Mouse (Mus musculus): ENCODE results near the gene Tyw3.
"Not testable (repeated sequence)": the region's sequence is repeated elsewhere in the genome, so short reads cannot be mapped to it uniquely, and the experiment has no call there.

Tyw3 gene

GRCm38 (mm10) chr3:154596934-154597554 lies at the start of gene Tyw3:
Gene Tyw3 (minus strand): TSS chr3:154597104.
- DNase-seq (ENCODE audit: extremely low read depth, insufficient read length, low spot score), result peak; percentile 90

GRCm38 (mm10) chr3:154633091-154633490 lies 36.2 kb upstream of the Tyw3 start:
- no peak for DNase-seq (ENCODE audit: extremely low read depth, insufficient read length, low spot score)

- DNase-seq (ENCODE audit: extremely low read depth, insufficient read length, low spot score), result not testable (repeated sequence)
Measured at GRCm38 (mm10) chr3:154631281-154631680, 34.4 kb upstream of the Tyw3 start.

- peak; percentile 29 for DNase-seq (ENCODE audit: extremely low read depth, insufficient read length, low spot score)
Measured at GRCm38 (mm10) chr3:154628284-154628683, 31.4 kb upstream of the Tyw3 start.

GRCm38 (mm10) chr3:154616106-154616505 lies 19.2 kb upstream of the Tyw3 start:
- DNase-seq (ENCODE audit: extremely low read depth, insufficient read length, low spot score), result no peak

- no peak for DNase-seq (ENCODE audit: extremely low read depth, insufficient read length, low spot score)
Measured at GRCm38 (mm10) chr3:154615304-154615703, 18.4 kb upstream of the Tyw3 start.

GRCm38 (mm10) chr3:154614771-154615170 lies 17.9 kb upstream of the Tyw3 start:
- DNase-seq (ENCODE audit: extremely low read depth, insufficient read length, low spot score), result no peak

GRCm38 (mm10) chr3:154611888-154612287 lies 15.0 kb upstream of the Tyw3 start:
- DNase-seq (ENCODE audit: extremely low read depth, insufficient read length, low spot score), result no peak

GRCm38 (mm10) chr3:154607896-154608295 lies 11.0 kb upstream of the Tyw3 start:
- DNase-seq (ENCODE audit: extremely low read depth, insufficient read length, low spot score), result no peak

GRCm38 (mm10) chr3:154604871-154605270 lies 8.0 kb upstream of the Tyw3 start:
- no peak for DNase-seq (ENCODE audit: extremely low read depth, insufficient read length, low spot score)

- no peak for DNase-seq (ENCODE audit: extremely low read depth, insufficient read length, low spot score)
Measured at GRCm38 (mm10) chr3:154602141-154602540, 5.2 kb upstream of the Tyw3 start.

GRCm38 (mm10) chr3:154597561-154597960 lies 657 bp upstream of the Tyw3 start:
- DNase-seq (ENCODE audit: extremely low read depth, insufficient read length, low spot score), result no peak

- peak; percentile 89 for DNase-seq (ENCODE audit: extremely low read depth, insufficient read length, low spot score)
Measured at GRCm38 (mm10) chr3:154596488-154596933, 393 bp downstream of the Tyw3 start, which contains the start of gene Cryz. Gene Cryz (plus strand): TSS chr3:154596711.

- DNase-seq (ENCODE audit: extremely low read depth, insufficient read length, low spot score), result no peak
Measured at GRCm38 (mm10) chr3:154594156-154594555, 2.7 kb downstream of the Tyw3 start.

- no peak for DNase-seq (ENCODE audit: extremely low read depth, insufficient read length, low spot score)
Measured at GRCm38 (mm10) chr3:154593596-154593995, 3.3 kb downstream of the Tyw3 start.

GRCm38 (mm10) chr3:154591621-154592020 lies 5.3 kb downstream of the Tyw3 start:
- no peak for DNase-seq (ENCODE audit: extremely low read depth, insufficient read length, low spot score)

GRCm38 (mm10) chr3:154590971-154591370 lies 5.9 kb downstream of the Tyw3 start:
- no peak for DNase-seq (ENCODE audit: extremely low read depth, insufficient read length, low spot score)

GRCm38 (mm10) chr3:154584351-154584750 lies 12.6 kb downstream of the Tyw3 start:
- no peak for DNase-seq (ENCODE audit: extremely low read depth, insufficient read length, low spot score)

- no peak for DNase-seq (ENCODE audit: extremely low read depth, insufficient read length, low spot score)
Measured at GRCm38 (mm10) chr3:154577895-154578294, 19.0 kb downstream of the Tyw3 start.

- no peak for DNase-seq (ENCODE audit: extremely low read depth, insufficient read length, low spot score)
Measured at GRCm38 (mm10) chr3:154573666-154574065, 23.2 kb downstream of the Tyw3 start.

GRCm38 (mm10) chr3:154572341-154572972 lies 24.4 kb downstream of the Tyw3 start:
- DNase-seq (ENCODE audit: extremely low read depth, insufficient read length, low spot score), result peak; percentile 32

- DNase-seq (ENCODE audit: extremely low read depth, insufficient read length, low spot score), result no peak
Measured at GRCm38 (mm10) chr3:154570786-154571185, 26.1 kb downstream of the Tyw3 start.

Data from 3134 (cell line).